Mouse (Mus musculus): Measurements from ENCODE around the gene Vps29.

Vps29 gene

DNA sequence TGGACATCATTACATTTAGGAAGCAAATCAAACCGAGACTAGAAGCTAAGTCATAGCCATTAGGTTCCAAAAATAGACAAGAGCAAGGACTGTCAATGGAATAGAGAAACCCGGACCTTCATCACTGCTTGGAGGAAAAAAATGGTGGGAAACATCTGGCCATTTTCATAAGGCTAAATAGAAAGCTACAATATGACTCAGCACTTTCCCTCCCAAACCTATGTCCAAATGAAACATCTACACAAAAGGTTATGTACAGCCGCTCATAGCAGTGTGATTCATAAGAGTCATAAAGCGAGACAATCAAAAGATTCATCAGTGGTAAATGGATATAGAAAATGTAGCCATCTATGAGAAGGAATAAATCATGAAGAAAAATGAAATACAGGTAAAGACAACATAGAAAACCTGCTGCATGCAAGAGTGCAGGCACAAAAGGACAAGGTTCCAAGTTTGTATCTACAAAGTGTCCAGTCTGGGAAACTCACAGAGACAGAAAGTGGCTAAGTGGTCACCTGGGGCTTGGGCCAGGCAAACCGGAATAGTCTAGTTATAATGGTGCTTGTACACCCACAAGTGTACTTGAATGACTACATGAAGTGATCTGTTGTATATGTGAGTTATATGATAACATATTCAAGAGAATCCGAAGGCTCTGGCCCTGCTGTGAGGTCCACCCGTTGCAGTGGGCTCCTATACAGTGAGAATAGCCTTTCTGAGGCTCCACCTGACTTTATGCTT is 17.4 kb upstream of the Vps29 start:
- DNase-seq (ENCODE audit: low spot score): no peak

DNA sequence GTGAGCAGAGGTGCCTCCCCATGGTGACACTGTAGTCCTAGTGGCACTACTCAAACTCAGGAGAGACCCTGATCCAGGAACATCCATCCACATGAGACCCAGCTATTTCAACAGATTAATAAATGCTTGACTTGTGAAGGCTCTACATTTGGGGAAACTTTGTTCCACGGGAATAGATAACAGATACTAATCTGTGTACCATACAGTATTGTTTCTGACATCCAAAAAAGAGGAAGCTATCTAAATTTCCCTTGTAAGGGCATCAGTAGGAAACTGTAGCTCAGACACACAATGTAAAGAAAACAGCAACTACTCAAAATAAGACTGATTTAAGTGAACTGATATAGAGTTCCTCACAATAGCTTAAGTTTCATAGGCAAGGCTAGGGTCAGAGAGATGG is 11.3 kb upstream of the Vps29 start:
- DNase-seq (ENCODE audit: low spot score): no peak

DNA sequence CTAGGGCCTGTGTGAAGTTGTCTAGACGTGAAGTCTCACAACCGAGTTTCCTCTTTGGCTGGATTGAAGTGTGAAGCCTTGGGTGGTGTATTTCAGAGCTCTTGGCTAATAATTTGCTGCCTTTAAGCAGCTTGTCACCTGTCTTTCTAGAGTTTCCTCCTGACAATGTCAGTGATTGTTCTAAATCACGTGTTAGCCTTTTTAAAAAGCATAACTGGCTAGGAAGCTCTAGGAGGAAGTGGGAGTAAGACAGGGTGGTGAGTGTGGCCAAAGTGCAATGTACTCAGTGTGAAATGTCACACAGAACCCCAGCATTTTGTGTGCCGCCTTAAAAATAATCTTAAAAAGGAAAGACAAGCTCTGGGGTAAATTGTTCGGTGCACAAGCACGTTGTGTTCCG is 10.4 kb upstream of the Vps29 start:
- no peak for DNase-seq (ENCODE audit: low spot score)

DNA sequence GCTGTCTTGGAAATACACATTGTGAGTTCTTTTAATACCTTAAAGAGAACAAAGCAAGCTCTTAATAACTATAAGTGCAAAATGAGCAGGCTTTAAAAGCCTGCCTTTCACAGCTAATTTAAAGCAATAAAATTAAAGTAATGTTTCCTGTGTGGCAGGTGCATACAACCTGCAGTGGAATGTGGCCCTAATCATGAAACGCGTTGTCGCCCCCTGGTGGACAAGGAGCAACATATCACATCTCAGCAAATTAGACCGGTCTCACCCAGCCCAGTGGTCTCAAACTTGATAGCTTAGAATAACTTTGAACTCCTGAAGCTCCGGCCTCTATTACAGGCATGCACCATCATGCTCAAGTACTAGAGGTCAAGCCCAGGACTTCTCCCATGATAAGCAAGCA is 9.9 kb upstream of the Vps29 start:
- peak; percentile 92 for DNase-seq (ENCODE audit: low spot score)

DNA sequence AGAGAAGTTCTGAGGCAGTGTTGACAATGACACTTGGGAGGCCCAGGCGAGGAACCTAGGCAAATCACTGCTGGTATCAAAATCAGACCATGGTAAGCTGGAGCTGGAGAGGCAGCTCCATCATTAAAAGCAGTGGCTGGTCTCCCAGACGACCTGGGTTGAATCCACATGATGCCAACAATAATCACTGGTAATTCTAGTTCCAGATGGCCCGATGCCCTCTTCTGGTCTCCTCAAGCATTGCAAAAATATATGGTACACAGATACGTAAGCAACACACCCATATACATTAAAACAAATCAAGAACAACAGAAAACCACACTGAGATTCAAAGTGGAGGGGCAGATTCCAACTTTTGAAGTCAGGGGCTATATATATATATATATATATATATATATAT is 8.4 kb upstream of the Vps29 start:
- no peak for DNase-seq (ENCODE audit: low spot score)

DNA sequence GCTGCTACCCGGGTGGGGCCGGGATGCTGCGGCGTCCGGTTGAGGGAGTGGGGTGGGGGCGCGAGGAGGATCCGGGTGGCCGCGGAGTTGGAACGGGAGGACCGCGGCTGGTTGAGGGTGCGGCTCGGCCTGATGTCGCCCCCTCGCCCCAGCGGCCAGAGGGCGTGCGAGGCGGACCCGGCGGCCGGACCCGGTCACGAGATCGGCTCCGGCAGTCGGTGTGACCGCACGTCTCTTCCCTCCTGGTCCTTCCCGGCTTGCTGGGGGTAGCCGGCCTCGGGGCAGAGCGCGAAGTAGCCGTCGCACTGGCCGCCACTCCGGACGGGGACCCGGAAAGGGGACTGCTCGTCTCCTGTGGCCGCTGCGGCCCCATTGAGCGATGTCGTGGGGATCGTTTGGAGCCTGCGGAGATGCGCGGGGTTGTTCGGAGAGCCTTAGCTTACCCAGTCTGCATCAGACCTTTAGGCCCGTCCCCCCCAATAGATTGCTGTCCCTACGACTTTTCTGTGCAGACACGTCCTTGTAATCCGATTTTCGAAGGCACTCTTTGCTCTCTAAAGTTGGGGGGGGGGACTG is 411 bp downstream of the Vps29 start:
- DNase-seq (ENCODE audit: low spot score): no peak

DNA sequence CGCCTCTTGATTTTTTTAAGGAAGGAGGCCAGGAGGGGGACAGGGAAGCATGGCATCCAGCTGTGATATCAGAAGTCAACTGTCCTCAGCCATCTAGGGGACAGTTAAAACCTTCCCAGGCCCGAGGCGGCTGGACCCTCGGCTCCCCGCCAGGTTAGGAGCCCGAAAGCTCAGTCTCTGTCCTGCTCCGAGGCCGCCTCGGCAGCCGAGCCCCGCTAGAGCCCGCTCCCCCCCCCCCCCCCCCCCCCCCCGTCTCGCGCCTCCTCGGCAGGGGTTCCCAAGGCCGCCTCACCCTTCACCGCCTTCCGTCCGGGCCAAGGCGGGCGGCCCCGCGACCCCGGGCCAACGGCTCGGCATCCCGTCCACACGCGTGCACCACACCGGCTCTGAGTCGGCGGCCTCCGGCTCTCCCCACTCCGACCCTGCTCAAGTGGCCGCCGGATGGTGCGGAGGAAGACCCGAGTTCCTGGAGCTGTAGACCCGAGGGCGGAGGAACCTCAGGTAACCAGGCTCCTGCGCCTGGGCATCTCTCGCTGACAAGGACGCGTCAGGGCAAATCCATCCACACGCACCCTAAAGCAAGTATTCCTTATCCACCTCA is 17.5 kb downstream of the Vps29 start, which contains the start of gene Gpn3:
TSS of gene Gpn3 (plus strand) at position 286 of the 601 bp plus-strand sequence.
- peak; percentile 81 for DNase-seq (ENCODE audit: low spot score)

DNA sequence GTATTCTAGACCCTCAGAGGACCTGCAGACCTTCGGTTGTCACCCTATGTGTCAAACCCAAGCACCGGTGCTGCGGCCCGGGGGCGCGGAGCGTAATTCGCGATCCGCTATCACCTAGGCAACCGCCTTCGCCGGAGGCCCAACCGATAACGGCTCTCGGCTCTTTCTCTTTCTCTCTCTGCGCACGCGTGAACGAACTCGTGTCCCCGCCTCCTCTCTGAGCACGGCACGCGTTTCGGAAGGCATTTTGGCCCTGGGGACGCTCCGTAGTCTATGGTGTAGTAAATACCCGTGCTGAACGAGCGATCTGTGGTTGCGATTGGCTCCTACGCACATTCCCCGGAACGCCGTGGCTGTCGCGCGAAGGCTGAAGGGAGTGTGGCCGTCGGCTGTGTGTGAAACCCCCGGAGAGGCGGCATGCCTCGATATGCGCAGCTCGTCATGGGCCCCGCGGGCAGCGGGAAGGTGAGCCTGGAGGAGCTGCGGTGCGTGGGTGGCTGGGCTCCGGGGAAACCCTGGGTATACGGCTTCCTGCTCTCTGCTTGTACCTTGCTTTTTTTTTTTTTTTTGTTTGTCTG is 18.1 kb downstream of the Vps29 start, which contains the start of gene Fam216a:
TSS of gene Fam216a (minus strand) at position 173 of the 578 bp plus-strand sequence.
- DNase-seq (ENCODE audit: low spot score): peak; percentile 100

DNA sequence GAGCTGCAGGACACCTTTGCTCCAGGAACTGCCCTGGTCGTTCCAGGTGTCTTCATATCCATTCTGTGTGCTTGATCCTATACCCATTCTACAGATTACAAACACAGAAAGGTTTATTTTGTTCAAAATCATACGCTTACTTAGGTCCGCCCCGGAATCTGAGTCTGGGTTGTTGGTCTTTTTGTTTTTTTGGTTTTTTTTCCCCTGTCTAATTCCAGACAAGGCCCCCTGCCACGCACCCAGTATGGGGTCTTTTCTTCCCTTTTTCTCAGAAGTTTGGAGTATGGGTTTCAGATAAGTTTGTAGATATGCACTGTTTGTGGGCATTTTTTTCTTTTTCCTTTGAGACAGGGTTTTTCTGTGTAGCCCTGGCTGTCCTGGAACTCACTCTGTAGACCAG is 18.7 kb downstream of the Vps29 start:
- no peak for DNase-seq (ENCODE audit: low spot score)

DNA sequence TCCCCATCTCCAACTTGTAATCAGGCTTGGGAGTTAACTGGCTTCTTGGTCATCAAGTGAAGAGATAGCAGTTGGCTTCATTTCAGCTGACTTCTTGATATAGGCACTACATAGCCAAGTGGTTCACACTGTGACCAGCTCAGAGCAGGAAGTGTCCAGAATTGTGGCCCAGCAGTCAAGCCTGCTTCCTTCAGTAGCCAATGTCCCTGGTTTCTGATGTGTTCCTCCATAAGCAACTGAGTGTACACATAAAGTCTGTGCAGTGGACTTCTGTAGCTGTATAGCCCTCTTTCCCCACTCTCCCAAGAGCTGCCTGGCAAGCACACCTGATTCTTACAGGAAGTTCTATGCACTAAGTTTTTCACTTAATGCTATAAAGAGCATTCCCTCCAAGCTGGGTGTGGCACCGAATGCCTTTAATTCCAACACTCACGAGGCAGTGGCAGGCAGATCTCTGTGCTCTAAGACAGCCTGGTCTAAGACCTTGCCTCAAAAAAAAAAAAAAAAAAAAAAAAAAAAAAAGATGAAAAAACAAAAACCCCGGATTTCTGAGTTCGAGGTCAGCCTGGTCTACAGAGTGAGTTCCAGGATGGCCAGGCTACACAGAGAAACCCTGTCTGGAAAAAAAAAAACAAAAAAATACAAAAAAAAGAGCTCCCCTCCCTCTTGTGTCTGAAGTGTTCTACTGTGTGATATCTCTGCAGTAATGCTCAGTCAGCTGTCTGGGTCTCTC is 23.1 kb downstream of the Vps29 start:
- no peak for DNase-seq (ENCODE audit: low spot score)

DNA sequence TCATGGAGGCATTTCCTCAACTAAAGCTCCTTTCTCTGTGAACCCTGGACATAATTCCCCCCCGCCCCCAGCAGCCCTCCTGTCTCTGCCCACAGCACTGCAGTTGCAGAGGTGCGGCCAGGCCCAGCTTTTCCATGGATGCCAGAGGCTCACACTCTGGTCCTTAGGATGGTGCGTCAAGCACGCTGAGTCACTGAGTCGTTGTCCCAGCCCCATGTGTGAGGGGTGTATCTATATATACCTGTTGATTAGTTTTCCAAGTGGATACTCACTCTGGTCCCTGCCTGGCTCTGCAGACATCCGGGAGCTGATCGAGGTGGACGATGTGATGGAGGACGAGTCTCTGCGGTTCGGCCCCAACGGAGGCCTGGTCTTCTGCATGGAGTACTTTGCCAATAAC is 24.0 kb downstream of the Vps29 start:
- no peak for DNase-seq (ENCODE audit: low spot score)

DNA sequence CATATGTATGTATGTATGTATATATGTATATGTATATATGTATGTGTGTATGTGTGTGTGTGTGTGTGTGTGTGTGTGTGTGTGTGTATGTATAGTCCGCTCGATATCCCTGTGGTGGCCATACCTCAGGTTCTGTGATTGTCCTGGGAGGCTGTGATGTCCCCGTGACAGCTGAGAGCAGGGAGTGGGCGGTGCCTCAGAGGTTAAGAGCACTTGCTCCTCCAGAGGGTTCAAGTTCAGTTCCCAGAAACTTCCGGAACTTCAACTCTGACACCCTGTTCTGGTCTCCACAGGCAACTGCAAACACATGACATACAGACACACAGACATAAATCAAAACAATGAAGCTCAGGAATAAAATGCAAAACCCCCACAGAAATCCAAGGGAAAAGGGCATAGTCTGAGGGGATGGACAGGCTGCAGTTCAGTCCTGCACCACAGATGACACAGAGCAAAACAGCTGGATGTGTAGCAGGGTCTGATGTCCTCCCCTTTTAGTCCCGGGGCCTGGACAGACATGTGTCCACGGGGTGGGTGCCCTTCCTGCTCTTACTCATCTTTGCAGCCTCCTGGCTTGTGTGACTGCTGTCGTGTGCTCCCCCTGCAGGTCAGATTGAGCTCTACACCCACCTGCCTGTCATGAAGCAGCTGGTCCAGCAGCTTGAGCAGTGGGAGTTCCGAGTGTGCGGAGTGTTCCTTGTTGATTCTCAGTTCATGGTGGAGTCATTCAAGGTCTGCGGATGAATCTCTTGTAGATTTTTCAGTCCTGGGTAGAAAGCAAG is 25.4 kb downstream of the Vps29 start:
- DNase-seq (ENCODE audit: low spot score): peak; percentile 89

DNA sequence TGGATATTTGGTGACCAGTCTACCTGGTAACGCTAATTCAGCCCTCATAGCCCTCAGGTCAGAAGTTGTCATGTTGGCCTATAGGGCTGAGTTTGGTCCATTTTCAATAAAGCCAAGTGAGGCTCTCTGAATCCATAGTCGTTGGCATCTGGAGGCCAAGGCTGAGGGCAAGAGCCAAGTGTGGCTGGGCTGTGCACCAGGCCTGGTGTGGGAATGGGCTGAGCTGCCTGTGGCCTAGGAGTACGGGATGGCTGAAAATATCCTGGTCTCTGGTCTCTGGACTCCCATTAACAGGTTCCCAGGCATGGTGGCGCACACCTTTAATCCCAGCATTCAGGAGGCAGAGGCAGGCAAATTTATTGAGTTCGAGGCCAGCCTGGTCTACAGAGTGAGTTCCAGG is 35.8 kb downstream of the Vps29 start:
- DNase-seq (ENCODE audit: low spot score): no peak

DNA sequence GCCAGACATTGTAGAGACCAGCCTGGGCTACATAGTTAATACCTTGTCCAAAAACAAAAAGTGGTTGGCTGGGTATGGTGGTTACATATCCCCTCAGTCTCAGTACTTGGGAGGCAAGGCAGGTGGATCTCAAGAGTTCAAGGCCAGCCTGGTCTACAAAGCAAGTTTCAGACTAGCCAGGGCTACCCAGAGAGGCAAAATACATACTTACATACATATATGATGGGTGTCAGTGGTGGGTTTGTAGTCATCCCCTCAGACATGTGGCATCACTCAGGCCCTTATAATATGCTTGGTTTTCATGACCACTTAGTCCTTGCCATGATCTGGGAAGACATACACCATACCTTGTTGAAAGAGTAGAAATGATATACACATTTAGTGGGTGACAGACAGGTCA is 36.5 kb downstream of the Vps29 start:
- DNase-seq (ENCODE audit: low spot score): no peak

DNA sequence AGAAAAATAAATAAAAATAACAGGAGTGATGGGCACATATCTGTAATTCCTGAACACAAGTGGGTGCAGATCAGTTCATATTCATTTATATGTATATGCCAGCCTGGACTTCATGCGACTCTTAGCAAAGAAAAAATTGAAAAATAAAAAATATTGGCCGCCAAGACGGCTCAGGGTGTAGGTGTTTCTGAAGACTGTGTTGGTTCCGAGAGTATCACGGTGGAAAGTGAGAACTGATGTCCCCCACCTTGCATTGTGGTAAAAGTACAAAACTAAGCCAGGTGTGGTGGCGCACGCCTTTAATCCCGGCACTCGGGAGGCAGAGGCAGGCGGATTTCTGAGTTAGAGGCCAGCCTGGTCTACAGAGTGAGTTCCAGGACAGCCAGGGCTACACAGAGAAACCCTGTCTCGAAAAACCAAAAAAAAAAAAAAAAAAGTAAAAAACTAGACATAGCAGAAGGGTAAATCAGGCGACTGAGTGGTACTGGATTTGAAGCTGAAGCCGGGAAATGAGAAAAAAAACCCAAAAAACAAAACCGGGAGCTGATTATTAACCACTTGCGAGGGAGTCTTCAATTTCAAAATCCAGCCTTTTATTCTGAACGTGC is 37.1 kb downstream of the Vps29 start:
- no peak for DNase-seq (ENCODE audit: low spot score)

DNA sequence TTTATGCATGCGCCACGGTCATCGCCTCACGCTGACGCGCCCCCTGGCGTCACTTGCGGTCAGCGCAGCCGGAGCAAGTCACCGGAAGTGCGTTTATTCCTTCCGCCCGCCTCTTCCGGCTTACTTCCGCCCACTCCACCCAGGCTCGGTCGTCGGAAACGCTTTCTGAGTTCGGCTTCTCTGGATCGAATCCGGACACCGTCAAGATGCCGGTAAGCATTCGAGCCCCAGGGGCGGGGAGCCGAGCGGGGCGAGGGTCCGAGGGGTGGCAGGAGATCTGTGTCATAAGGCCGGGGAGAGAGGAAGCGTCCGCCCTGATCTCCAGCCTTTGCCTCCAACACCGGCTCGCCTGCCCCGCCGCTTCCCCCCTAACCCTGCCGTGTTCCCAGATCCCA is 37.6 kb downstream of the Vps29 start, which contains the start of gene Arpc3:
TSS of gene Arpc3 (plus strand) at position 93 of the 395 bp plus-strand sequence.
- peak; percentile 96 for DNase-seq (ENCODE audit: low spot score)

DNA sequence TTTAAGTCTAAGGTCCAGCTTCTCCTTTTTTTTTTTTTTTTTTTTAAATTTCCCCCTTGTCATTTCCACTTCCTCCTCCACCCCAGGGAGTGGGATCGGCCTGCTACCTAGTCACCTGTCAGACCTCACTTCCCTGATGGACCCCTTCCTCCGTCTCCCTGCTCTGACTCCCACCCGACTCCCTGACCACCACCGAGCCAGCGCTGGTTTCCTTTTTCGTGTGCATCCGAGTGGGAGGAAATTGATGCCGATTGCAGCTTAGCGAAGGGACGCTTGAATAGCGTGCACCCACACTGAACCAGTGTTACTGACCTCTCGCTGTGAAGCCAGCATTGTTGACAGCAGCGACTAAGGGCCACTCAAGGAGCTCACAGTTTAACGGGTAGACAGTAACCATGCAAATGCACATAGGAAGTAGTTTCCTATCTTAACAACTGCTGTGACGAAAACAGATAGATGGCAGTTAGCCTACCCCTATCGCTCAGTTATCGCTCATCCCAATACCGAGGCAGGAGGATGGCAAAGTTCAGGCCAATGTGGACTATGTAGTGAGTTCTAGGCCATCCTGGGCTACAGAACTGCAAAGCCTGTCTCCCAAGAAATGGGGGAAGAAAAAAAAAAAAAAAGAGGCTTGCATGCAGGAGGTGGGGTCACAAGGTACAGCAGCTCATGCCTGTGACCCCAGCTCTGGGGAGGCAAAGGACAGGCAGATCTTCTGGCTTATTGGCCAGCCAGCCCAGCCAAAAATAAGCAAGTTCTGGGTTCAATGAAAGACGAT is 38.2 kb downstream of the Vps29 start:
- no peak for DNase-seq (ENCODE audit: low spot score)

DNA sequence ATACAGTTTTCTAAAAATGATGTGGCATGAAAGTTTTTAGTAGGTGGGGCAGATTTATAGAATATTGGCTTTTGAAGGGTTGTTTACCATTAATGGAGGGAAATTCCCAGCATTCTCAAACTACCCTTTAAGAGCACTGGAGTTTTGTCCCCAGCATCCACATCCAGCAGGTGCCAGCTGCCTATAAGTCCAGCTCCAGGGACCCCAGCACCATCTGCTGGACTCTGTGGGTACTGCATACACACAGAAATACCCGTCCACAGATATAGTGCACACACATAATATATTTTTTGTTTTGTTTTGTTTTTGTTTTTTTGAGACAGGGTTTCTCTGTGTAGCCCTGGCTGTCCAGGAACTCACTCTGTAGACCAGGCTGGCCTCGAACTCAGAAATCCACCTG is 39.7 kb downstream of the Vps29 start:
- peak; percentile 71 for DNase-seq (ENCODE audit: low spot score)

DNA sequence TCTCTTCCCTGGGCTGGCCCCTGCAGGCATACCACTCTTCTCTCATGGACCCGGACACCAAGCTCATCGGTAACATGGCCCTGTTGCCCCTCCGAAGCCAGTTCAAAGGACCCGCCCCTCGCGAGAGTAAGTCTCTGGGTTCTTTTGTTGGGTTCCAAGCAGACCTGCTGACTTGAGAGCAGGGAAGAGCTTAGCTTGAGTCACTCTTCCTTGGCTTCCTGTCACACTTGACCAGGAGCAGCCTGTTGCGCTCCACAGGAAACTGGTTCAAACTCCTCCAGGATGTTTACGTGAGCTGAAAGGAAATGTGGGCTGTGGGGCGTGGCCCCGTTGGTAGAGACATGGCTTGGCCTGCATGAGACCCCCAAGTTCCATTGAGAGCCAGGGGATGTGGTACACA is 42.6 kb downstream of the Vps29 start:
- peak; percentile 25 for DNase-seq (ENCODE audit: low spot score)

DNA sequence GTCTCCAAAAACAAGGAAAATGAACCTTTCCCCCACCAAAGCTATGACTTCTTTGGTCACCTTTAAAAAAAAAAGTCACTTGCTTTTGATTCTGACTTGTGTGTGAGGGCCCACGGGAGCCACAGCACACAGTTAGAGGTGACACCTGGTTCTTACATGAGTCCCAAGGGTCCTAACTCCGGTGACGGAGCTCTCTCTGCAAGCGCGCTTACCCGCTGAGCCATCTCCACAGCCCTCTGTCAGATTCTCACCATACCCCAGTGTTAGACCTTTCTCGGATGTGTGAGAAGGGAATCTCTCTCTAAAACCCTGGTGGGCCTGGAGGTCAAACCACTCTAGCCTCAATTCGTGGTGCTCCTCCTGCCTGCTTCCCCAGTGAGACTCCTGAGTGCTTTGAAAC is 43.3 kb downstream of the Vps29 start:
- no peak for DNase-seq (ENCODE audit: low spot score)

All from embryo, embryonic 10 days (tissue).